16 mouse cellular contexts compared by ENCODE assay signal in genomic region chr9:76653311-76653710, GRCm38 (mm10).
"Had no signal": no experiment of that assay in that cellular context is flagged by ENCODE, and none has a peak within 500 bp of the region (broad histone marks: within the 10 kb centered on the region; RNA-seq: fewer than 3 reads in every experiment).

No protein-coding gene starts in this region.

- H3K27ac ChIP-seq: neural tube, embryonic 13.5 days; neural tube, embryonic 15.5 days; stomach, embryonic 15.5 days; stomach, postnatal 0 days had no signal

- DNase-seq: retina, postnatal 1 day; right cerebral cortex, adult 18-20 months; right cerebral cortex, postnatal 14 days; right cerebral cortex, postnatal 25 days; right cerebral cortex, postnatal 4 days; spleen, adult 18-20 months; thymus, adult 18-20 months; thymus, adult 2 months; thymus, postnatal 14 days; thymus, postnatal 25 days; thymus, postnatal 36 days; thymus, postnatal 4 days had no signal

- H3K4me1 ChIP-seq: neural tube, embryonic 13.5 days; neural tube, embryonic 15.5 days; stomach, embryonic 15.5 days had no signal

- H3K36me3 ChIP-seq: neural tube, embryonic 13.5 days; neural tube, embryonic 15.5 days; stomach, embryonic 15.5 days had no signal

- H3K4me3 ChIP-seq: neural tube, embryonic 13.5 days; neural tube, embryonic 15.5 days; stomach, embryonic 15.5 days had no signal

- H3K9ac ChIP-seq: neural tube, embryonic 13.5 days; neural tube, embryonic 15.5 days; stomach, embryonic 15.5 days had no signal

- H3K9me3 ChIP-seq: neural tube, embryonic 13.5 days; neural tube, embryonic 15.5 days; stomach, embryonic 15.5 days had no signal

- H3K4me2 ChIP-seq: neural tube, embryonic 13.5 days; neural tube, embryonic 15.5 days; stomach, embryonic 15.5 days had no signal

- H3K27me3 ChIP-seq: neural tube, embryonic 13.5 days; neural tube, embryonic 15.5 days; stomach, embryonic 15.5 days had no signal
